Mouse (Mus musculus): ENCODE results near the gene Npb. TPM values are rescaled to one million over a fixed set of nuclear protein-coding genes. Genes with fewer than 3 reads are reported as not detected.

Npb gene
- polyA plus RNA-seq, 1 experiment from 2014 or later = 0.59 TPM

- POLR2A ChIA-PET = no interaction called here
- CTCF ChIA-PET = interaction anchor here (2.0 kb wide), 1 partner anchor 124 kb away, joined by 6 read pairs; no protein-coding TSS in a partner anchor
- in situ Hi-C loops (cut with MboI; ENCODE audit: low pct_unique_long_range_greater_than_20kb) = no loop called here
- no peak for TF ChIP-seq CTCF (IDR thresholded peaks at IDR 0.05)
- no peaks in the 10 kb centered on the region for H3K27me3 ChIP-seq
- no peak for ATAC-seq
- no peak for DNase-seq (ENCODE audit: low read depth, low spot score)
Measured at GRCm38 (mm10) chr11:120612763-120613162, 4.5 kb downstream of the Npb start.

GRCm38 (mm10) chr11:120613481-120613972 lies 5.2 kb downstream of the Npb start:
- DNase-seq (ENCODE audit: low read depth, low spot score) (no peak), ATAC-seq (no peak)
- no peaks in the 10 kb centered on the region for H3K27me3 ChIP-seq
- ChIA-PET CTCF (interaction anchor here (1.1 kb wide), 1 partner anchor 31 kb away, joined by 3 read pairs; no protein-coding TSS in a partner anchor), POLR2A (no interaction called here)
- no peak for TF ChIP-seq CTCF (IDR thresholded peaks at IDR 0.05)
- in situ Hi-C loops (cut with MboI; ENCODE audit: low pct_unique_long_range_greater_than_20kb) = no loop called here

GRCm38 (mm10) chr11:120613976-120614375 lies 5.7 kb downstream of the Npb start:
- CTCF ChIA-PET = interaction anchor here (1.1 kb wide), 1 partner anchor 32 kb away, joined by 3 read pairs; no protein-coding TSS in a partner anchor
- POLR2A ChIA-PET = interaction anchor here (0.7 kb wide), 1 partner anchor 17 kb away, joined by 3 read pairs; no protein-coding TSS in a partner anchor
- DNase-seq (ENCODE audit: low read depth, low spot score) (no peak), ATAC-seq (no peak)
- no peaks in the 10 kb centered on the region for H3K27me3 ChIP-seq
- no peak for TF ChIP-seq CTCF (IDR thresholded peaks at IDR 0.05)
- in situ Hi-C loops (cut with MboI; ENCODE audit: low pct_unique_long_range_greater_than_20kb) = no loop called here

- DNase-seq (ENCODE audit: low read depth, low spot score) (no peak), ATAC-seq (no peak)
- in situ Hi-C loops (cut with MboI; ENCODE audit: low pct_unique_long_range_greater_than_20kb) = no loop called here
- H3K27me3 ChIP-seq = no peaks in the 10 kb centered on the region
- TF ChIP-seq CTCF (IDR thresholded peaks at IDR 0.05) = no peak
- POLR2A ChIA-PET = interaction anchor here (1.5 kb wide), 1 partner anchor 35 kb away, joined by 3 read pairs; no protein-coding TSS in a partner anchor
- CTCF ChIA-PET = interaction anchor here (1.3 kb wide), 1 partner anchor 15 kb away, joined by 4 read pairs; no protein-coding TSS in a partner anchor
Measured at GRCm38 (mm10) chr11:120615167-120615566, 6.9 kb downstream of the Npb start.

- POLR2A ChIA-PET = interaction anchor here (0.6 to 1.5 kb wide), 4 partner anchors 17 to 180 kb away, joined by 3 read pairs; partner anchors contain the start of gene Mafg
- in situ Hi-C loops (cut with MboI; ENCODE audit: low pct_unique_long_range_greater_than_20kb) = no loop called here
- TF ChIP-seq CTCF (IDR thresholded peaks at IDR 0.05) = no peak
- CTCF ChIA-PET = interaction anchor here (1.2 to 1.3 kb wide), 2 partner anchors 15 to 161 kb away, joined by 4 to 5 read pairs; no protein-coding TSS in a partner anchor
- DNase-seq (ENCODE audit: low read depth, low spot score) (no peak), ATAC-seq (no peak)
- no peaks in the 10 kb centered on the region for H3K27me3 ChIP-seq
Measured at GRCm38 (mm10) chr11:120615606-120616203, 7.4 kb downstream of the Npb start.

- POLR2A ChIA-PET = interaction anchor here (0.8 to 1.5 kb wide), 5 partner anchors 16 to 179 kb away, joined by 3 read pairs; partner anchors contain the start of gene Mafg
- ATAC-seq (no peak), DNase-seq (ENCODE audit: low read depth, low spot score) (no peak)
- CTCF ChIA-PET = interaction anchor here (1.2 to 1.5 kb wide), 3 partner anchors 14 to 159 kb away, joined by 3 to 5 read pairs (median 4); no protein-coding TSS in a partner anchor
- TF ChIP-seq CTCF (IDR thresholded peaks at IDR 0.05) = no peak
- in situ Hi-C loops (cut with MboI; ENCODE audit: low pct_unique_long_range_greater_than_20kb) = no loop called here
- no peaks in the 10 kb centered on the region for H3K27me3 ChIP-seq
Measured at GRCm38 (mm10) chr11:120616617-120617294, 8.5 kb downstream of the Npb start.

GRCm38 (mm10) chr11:120617519-120618112 lies 9.3 kb downstream of the Npb start, which contains the start of gene Pcyt2:
TSS of gene Pcyt2 (minus strand) at chr11:120617936.
- in situ Hi-C loops (cut with MboI; ENCODE audit: low pct_unique_long_range_greater_than_20kb) = no loop called here

GRCm38 (mm10) chr11:120618619-120619535 lies 10.6 kb downstream of the Npb start:
- H3K27me3 ChIP-seq = no peaks in the 10 kb centered on the region
- ChIA-PET CTCF (no interaction called here), POLR2A (interaction anchor here (0.6 kb wide), 2 partner anchors 66 to 151 kb away, joined by 3 to 4 read pairs; no protein-coding TSS in a partner anchor)
- ATAC-seq (no peak), DNase-seq (ENCODE audit: low read depth, low spot score) (no peak)
- in situ Hi-C loops (cut with MboI; ENCODE audit: low pct_unique_long_range_greater_than_20kb) = no loop called here
- TF ChIP-seq CTCF (IDR thresholded peaks at IDR 0.05) = no peak

More at GRCm38 (mm10) chr11:120617519-120618112, 9.3 kb downstream of the Npb start, which contains the start of gene Pcyt2:
- no peak for DNase-seq (ENCODE audit: low read depth, low spot score)
- POLR2A ChIA-PET = interaction anchor here (0.8 kb wide), 1 partner anchor 35 kb away, joined by 3 read pairs; no protein-coding TSS in a partner anchor
- H3K27me3 ChIP-seq = no peaks in the 10 kb centered on the region
- TF ChIP-seq CTCF (IDR thresholded peaks at IDR 0.05) = no peak
- peak; percentile 78 for ATAC-seq
- CTCF ChIA-PET = interaction anchor here (1.5 kb wide), 1 partner anchor 35 kb away, joined by 3 read pairs; no protein-coding TSS in a partner anchor

GRCm38 (mm10) chr11:120620195-120620594 lies 11.9 kb downstream of the Npb start:
- no peak for ATAC-seq
- no peak for TF ChIP-seq CTCF (IDR thresholded peaks at IDR 0.05)
- ChIA-PET CTCF (no interaction called here), POLR2A (no interaction called here)
- DNase-seq (ENCODE audit: low read depth, low spot score) = no peak
- no peaks in the 10 kb centered on the region for H3K27me3 ChIP-seq
- in situ Hi-C loops (cut with MboI; ENCODE audit: low pct_unique_long_range_greater_than_20kb) = no loop called here

Measured in Patski (cell line).